Mouse (Mus musculus) MEL (cell line): ENCODE data around the gene Tmem184a.

Experiments used
- CTCF ChIP-seq, 3 experiments: IDR thresholded peaks in 2 of 3; conservative IDR thresholded peaks in 1 of 3; 2 replicates each; pipeline ENCODE4 v1.5.1; 2011 to 2012; ENCODE audit warnings: low read length in 3 of 3, low read depth in 2 of 3, mild to moderate bottlenecking in 2 of 3, improper control_type of control experiment in 1 of 3, inconsistent platforms in 1 of 3, mixed read lengths in 1 of 3, moderate library complexity in 1 of 3; ENCODE audit not compliant: control insufficient read depth in 1 of 3, insufficient read depth in 1 of 3, poor library complexity in 1 of 3, severe bottlenecking in 1 of 3
- EP300 ChIP-seq, 2 experiments: IDR thresholded peaks; 2 replicates each; pipeline ENCODE4 v1.6.1; 2011; ENCODE audit warnings: improper control_type of control experiment in 2 of 2, low read length in 2 of 2, low read depth in 1 of 2, mild to moderate bottlenecking in 1 of 2
- GABPA ChIP-seq: IDR thresholded peaks from 2 replicates; pipeline ENCODE4 v1.6.1; 2012; ENCODE audit warnings: low read depth, mild to moderate bottlenecking, inconsistent platforms, low read length, improper control_type of control experiment, moderate library complexity
- MAFK ChIP-seq: IDR thresholded peaks from 2 replicates; pipeline ENCODE4 v1.6.1; 2011; ENCODE audit warnings: low read depth, mild to moderate bottlenecking, low read length, improper control_type of control experiment, borderline replicate concordance
- POLR2AphosphoS2 ChIP-seq: IDR thresholded peaks from 2 replicates; pipeline ENCODE4 v1.6.1; 2011; ENCODE audit warnings: low read length, improper control_type of control experiment
- RAD21 ChIP-seq: IDR thresholded peaks from 2 replicates; pipeline ENCODE4 v1.6.1; 2011; ENCODE audit warnings: mild to moderate bottlenecking, low read depth, low read length, improper control_type of control experiment
- TCF12 ChIP-seq: IDR thresholded peaks from 2 replicates; pipeline ENCODE4 v1.6.1; 2014; ENCODE audit warnings: low read depth, mild to moderate bottlenecking, inconsistent platforms, low read length, improper control_type of control experiment, moderate library complexity
- ZC3H11A ChIP-seq: IDR thresholded peaks from 2 replicates; pipeline ENCODE4 v1.6.1; 2012; ENCODE audit warnings: low read depth, mild to moderate bottlenecking, inconsistent platforms, low read length, improper control_type of control experiment
- ZNF384 ChIP-seq: IDR thresholded peaks from 2 replicates; pipeline ENCODE4 v1.6.1; 2012; ENCODE audit warnings: low read depth, mild to moderate bottlenecking, inconsistent platforms, low read length, improper control_type of control experiment

- TF ChIP-seq POLR2AphosphoS2: no peak
- TF ChIP-seq MAFK: no peak
- TF ChIP-seq ZC3H11A: no peak
- TF ChIP-seq TCF12: no peak
- no peak for TF ChIP-seq CTCF (IDR thresholded peaks at IDR 0.05 in 2 of 3, conservative IDR thresholded peaks at IDR 0.05 in 1 of 3; ENCODE audit: control insufficient read depth in 1 of 3, insufficient read depth in 1 of 3, low read depth in 2 of 3, low read length in 3 of 3, poor library complexity in 1 of 3, severe bottlenecking in 1 of 3)
- TF ChIP-seq GABPA: no peak
- no peak for TF ChIP-seq EP300 (IDR thresholded peaks at IDR 0.05; ENCODE audit: low read depth in 1 of 2, low read length in 2 of 2)
- TF ChIP-seq ZNF384: no peak
- TF ChIP-seq RAD21: no peak
These were observed 6.2 kb upstream of the Tmem184a start for GRCm38 (mm10) chr5:139825947-139826346.
